Mouse (Mus musculus): Measurements from ENCODE around the gene Mtif2.

DNA sequence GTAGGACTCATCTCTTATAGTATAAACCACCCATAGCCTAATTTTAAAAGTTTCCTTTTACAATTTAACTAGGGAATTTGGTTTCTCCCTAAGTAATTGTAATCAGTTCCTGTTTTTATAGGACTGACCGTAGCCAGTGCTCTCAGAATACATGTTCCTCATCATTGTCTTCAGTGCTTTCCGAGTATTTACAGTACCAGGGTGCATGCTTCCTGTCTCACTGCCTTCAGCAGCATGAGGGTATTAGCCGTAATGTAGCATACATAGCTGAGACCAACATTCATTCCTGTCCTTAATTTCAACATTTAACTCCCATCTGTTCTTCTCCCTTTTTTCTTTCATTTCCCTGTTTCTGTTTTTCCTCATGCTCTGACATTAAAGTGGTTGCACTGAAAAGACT, 29.2 kb upstream of the Mtif2 start:
- TF ChIP-seq CTCF (IDR thresholded peaks at IDR 0.05; ENCODE audit: extremely low read depth, insufficient read length, insufficient replicate concordance, low read depth, low read length) (no peak), POLR2A (IDR thresholded peaks at IDR 0.05; ENCODE audit: low read depth, low read length) (no peak)
